Mouse (Mus musculus) intestine, embryonic 14.5 days (tissue): ENCODE results near the gene Gas2l1. TPM values are rescaled to one million over a fixed set of nuclear protein-coding genes. Genes with fewer than 3 reads are reported as not detected.
"Not testable (repeated sequence)": the region's sequence is repeated elsewhere in the genome, so short reads cannot be mapped to it uniquely, and the experiment has no call there.

Experiments
- ATAC-seq: fragments of 200-750 bp; cut with Nextera tagmentation; replicated peaks from 2 replicates; pipeline ENCODE4 v1.8.0; 2017; ENCODE audit warnings: low read depth, moderate number of reproducible peaks, moderate TSS enrichment, moderate library complexity; ENCODE audit not compliant: low FRiP score, low TSS enrichment
- DNase-seq: peaks from one replicate; pipeline ENCODE4 v3.0.0-alpha.2; 2018; ENCODE audit warnings: low spot score
- H3K27ac ChIP-seq: fragments of 300-500 bp; sonication (generic); 2 replicates; pipeline ENCODE4 v1.5.1; 2014; ENCODE audit warnings: low read depth, mild to moderate bottlenecking, control low read depth
- H3K27me3 ChIP-seq: fragments of 300-500 bp; sonication (generic); replicated peaks from 2 replicates; pipeline ENCODE4 v1.6.1; 2014; ENCODE audit warnings: low read length, control low read depth; ENCODE audit not compliant: control insufficient read depth, insufficient read depth
- H3K36me3 ChIP-seq: fragments of 300-500 bp; sonication (generic); 2 replicates; pipeline ENCODE4 v1.6.1; 2014; ENCODE audit warnings: low read length, control low read depth; ENCODE audit not compliant: control insufficient read depth, insufficient read depth
- H3K4me1 ChIP-seq: fragments of 300-500 bp; sonication (generic); replicated peaks from 2 replicates; pipeline ENCODE4 v1.6.1; 2014; ENCODE audit warnings: low read length, control low read depth, mixed read lengths; ENCODE audit not compliant: control insufficient read depth, insufficient read depth
- H3K4me2 ChIP-seq: fragments of 300-500 bp; sonication (generic); 2 replicates; pipeline ENCODE4 v1.6.1; 2014; ENCODE audit warnings: low read length
- H3K4me3 ChIP-seq: fragments of 300-500 bp; sonication (generic); 2 replicates; pipeline ENCODE4 v1.5.1; 2014; ENCODE audit warnings: low read depth, low read length, control low read depth, mixed read lengths
- H3K9ac ChIP-seq: fragments of 300-500 bp; sonication (generic); 2 replicates; pipeline ENCODE4 v1.6.1; 2014; ENCODE audit warnings: mild to moderate bottlenecking, low read length
- H3K9me3 ChIP-seq: fragments of 300-500 bp; sonication (generic); 2 replicates; pipeline ENCODE4 v1.6.1; 2016; ENCODE audit warnings: low read length, control low read depth; ENCODE audit not compliant: control insufficient read depth
- WGBS: fragments of 180-500 bp; shearing (Covaris S2); extraction: QIAGEN DNeasy Blood & Tissue Kit; methylation state at CpG from one replicate; pipeline ENCODE4 v1.1.7; 2014; 5-methylcytosine and 5-hydroxymethylcytosine counted together
- polyA plus RNA-seq: library from polyadenylated mRNA; unstranded; fragments of >200 nt; fragmentation: Nextera tagmentation; extraction: Ambion mirVana; gene quantifications from 2 replicates; pipeline ENCODE4 v1.2.1, GENCODE M21; 2014

Gene Gas2l1
- polyA plus RNA-seq, 1 experiment from 2014 or later, result 29.3 TPM

GRCm38 (mm10) chr11:5099576-5100183, 34.6 kb upstream of the Gas2l1 start:
- H3K27ac ChIP-seq, result peak overlapping the region; percentile 99
- H3K36me3 ChIP-seq, result peaks cover 14% of the 10 kb centered on the region
- peaks cover 25% of the 10 kb centered on the region for H3K4me1 ChIP-seq
- H3K27me3 ChIP-seq, result no peaks in the 10 kb centered on the region
- H3K4me3 ChIP-seq, result peak overlapping the region; percentile 99
- DNase-seq, result peak; percentile 96
- H3K9ac ChIP-seq, result peak overlapping the region; percentile 100
- peak overlapping the region; percentile 93 for H3K4me2 ChIP-seq
- no peaks in the 10 kb centered on the region for H3K9me3 ChIP-seq
- ATAC-seq, result peak; percentile 77
- WGBS, result under 1% methylated on average over 31 of the region's 31 CpGs

DNA sequence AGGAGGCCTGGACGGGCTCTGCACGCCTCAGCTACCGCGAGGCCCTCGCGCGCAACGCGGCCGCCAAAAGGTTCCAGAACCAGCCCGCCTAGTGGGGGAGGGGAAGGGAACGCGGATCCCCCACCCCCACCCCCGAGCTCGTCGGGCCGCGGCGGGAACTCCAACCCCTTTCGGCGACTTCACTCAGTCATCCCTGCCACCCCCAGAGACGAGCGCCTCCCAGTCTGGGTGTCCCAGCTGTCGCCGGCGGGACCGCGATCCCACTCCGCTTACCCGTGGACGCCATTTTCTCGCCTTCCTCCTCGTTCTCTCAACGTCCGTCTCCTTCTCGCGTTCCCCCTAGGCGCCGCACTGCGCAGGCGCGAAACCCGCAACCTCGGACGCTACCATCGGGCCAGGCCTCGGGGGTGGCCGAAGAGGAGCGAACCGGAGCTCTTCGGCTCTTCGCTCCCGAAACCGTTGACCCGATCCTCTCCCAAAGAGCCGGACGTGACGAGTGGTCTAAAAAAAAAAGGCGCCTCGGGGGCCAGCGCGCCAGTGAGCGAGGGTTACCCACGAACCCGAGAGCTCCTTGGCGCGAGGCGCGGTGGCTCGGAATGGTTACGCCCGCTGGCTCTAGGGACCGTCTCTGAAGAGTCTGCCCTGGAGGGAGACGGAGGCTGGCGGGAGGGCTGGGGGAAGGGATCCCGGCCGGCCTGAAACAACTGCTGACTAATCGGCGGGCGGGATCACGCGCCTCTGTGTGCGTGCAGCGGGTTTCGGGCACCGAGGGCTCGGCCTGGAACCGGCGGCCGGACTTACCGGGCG, 33.8 kb upstream of the Gas2l1 start, which contains the start of the genes Rhbdd3 and Ewsr1:
TSS of gene Rhbdd3 (plus strand) at position 191 of the 807 bp plus-strand sequence.
TSS of gene Ewsr1 (minus strand) at position 531 of the 807 bp plus-strand sequence.
- H3K4me2 ChIP-seq, result peak within 1 kb of the TSS; percentile 94
- peaks cover 25% of the 10 kb centered on the region for H3K4me1 ChIP-seq
- peak; percentile 92 for ATAC-seq
- peaks cover 8% of the 10 kb centered on the region; the same call in 1 of the 2 replicates for H3K36me3 ChIP-seq
- H3K4me3 ChIP-seq, result peak within 1 kb of the TSS; percentile 99
- H3K27me3 ChIP-seq, result no peaks in the 10 kb centered on the region
- peak; percentile 100 for DNase-seq
- WGBS, result under 1% methylated on average over 79 of the region's 92 CpGs
- H3K9me3 ChIP-seq, result no peaks in the 10 kb centered on the region
- peak within 1 kb of the TSS; percentile 99 for H3K27ac ChIP-seq
- H3K9ac ChIP-seq, result peak within 1 kb of the TSS; percentile 100

- Histone ChIP-seq H3K4me3 (peak overlapping the region; percentile 99), H3K9me3 (no peaks in the 10 kb centered on the region), H3K27me3 (no peaks in the 10 kb centered on the region), H3K4me1 (peaks cover 25% of the 10 kb centered on the region), H3K9ac (peak overlapping the region; percentile 100), H3K36me3 (peaks cover 8% of the 10 kb centered on the region), H3K27ac (peak overlapping the region; percentile 99), H3K4me2 (peak overlapping the region; percentile 94)
- WGBS, result under 1% methylated on average over 44 of the region's 44 CpGs
- ATAC-seq, result no peak
- DNase-seq, result peak; percentile 70
Measured at GRCm38 (mm10) chr11:5098035-5098735, 33.1 kb upstream of the Gas2l1 start.

- no peak for ATAC-seq
- 62% methylated on average over 8 of the region's 8 CpGs for WGBS
- H3K4me1 ChIP-seq, result peaks cover 25% of the 10 kb centered on the region
Measured at GRCm38 (mm10) chr11:5096480-5097020, 31.4 kb upstream of the Gas2l1 start.

DNA sequence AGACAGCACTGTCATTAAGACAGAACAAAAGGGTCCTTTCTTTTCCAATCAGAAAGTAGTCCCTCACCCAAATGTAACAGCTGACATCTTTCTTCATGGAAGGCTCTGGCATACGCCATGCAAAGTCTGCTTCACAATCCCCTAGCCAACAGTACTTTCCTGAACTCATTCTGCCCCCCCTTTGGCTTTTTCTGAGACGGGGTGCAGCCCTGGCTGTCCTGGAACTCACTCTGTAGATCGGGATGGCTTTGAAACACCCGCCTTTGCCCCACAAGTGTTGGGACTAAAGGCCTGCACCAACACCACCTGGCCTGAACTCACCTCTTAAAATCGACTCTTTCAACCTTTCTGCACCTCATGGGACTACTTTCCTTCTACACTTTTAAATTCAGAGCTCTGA, 30.8 kb upstream of the Gas2l1 start:
- no peak for ATAC-seq
- 76% methylated on average over 5 of the region's 5 CpGs for WGBS
- no peak overlapping the region for H3K4me2 ChIP-seq

More at GRCm38 (mm10) chr11:5096480-5097020, 31.4 kb upstream of the Gas2l1 start:
- Histone ChIP-seq H3K9me3 (no peaks in the 10 kb centered on the region), H3K27ac (no peak overlapping the region), H3K9ac (peak overlapping the region; percentile 5; the same call in 1 of the 2 replicates), H3K36me3 (peaks cover 23% of the 10 kb centered on the region), H3K4me2 (peak overlapping the region; percentile 94), H3K27me3 (no peaks in the 10 kb centered on the region), H3K4me3 (peak overlapping the region; percentile 99; the same call in 1 of the 2 replicates)
- no peak for DNase-seq

GRCm38 (mm10) chr11:5091706-5092105, 26.6 kb upstream of the Gas2l1 start:
- Histone ChIP-seq H3K4me3 (no peak overlapping the region), H3K9me3 (no peaks in the 10 kb centered on the region), H3K9ac (no peak overlapping the region), H3K4me1 (peaks cover 6% of the 10 kb centered on the region), H3K27me3 (no peaks in the 10 kb centered on the region), H3K27ac (no peak overlapping the region), H3K4me2 (no peak overlapping the region), H3K36me3 (peaks cover 69% of the 10 kb centered on the region)
- no peak for DNase-seq
- no peak for ATAC-seq
- WGBS, result 56% methylated on average over 2 of the region's 2 CpGs

More for the DNA sequence above, 30.8 kb upstream of the Gas2l1 start:
- Histone ChIP-seq H3K4me1 (peaks cover 22% of the 10 kb centered on the region), H3K9me3 (no peaks in the 10 kb centered on the region), H3K9ac (no peak overlapping the region), H3K27ac (no peak overlapping the region), H3K4me3 (no peak overlapping the region), H3K27me3 (no peaks in the 10 kb centered on the region), H3K36me3 (peaks cover 30% of the 10 kb centered on the region)
- DNase-seq, result no peak

DNA sequence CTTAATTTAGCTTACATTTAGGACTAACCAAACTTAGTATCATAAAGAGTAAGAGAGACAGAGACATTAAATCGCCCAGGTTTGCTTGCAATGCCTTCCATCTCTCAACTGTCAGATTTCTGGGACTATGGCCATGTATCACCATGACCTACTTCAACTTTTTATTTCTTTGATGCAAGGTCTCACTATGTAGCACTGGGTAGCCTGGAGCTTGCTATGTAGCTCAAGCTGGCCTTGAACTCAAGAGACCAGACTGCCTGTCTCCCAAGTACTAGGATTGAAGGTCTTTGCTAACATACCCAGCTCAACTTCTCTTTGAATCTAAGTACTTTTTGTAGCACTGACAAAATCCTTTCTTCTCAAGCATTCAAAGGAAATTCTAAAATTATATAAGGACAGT, 24.0 kb upstream of the Gas2l1 start:
- no peaks in the 10 kb centered on the region for H3K9me3 ChIP-seq
- WGBS, result 95% methylated on average over 1 of the region's 1 CpGs
- H3K27ac ChIP-seq, result no peak overlapping the region
- H3K36me3 ChIP-seq, result peaks cover 95% of the 10 kb centered on the region
- DNase-seq (no peak), ATAC-seq (no peak)
- no peaks in the 10 kb centered on the region; the same call in 1 of the 2 replicates for H3K4me1 ChIP-seq
- H3K9ac ChIP-seq, result no peak overlapping the region
- H3K27me3 ChIP-seq, result no peaks in the 10 kb centered on the region
- H3K4me3 ChIP-seq, result no peak overlapping the region
- H3K4me2 ChIP-seq, result no peak overlapping the region

- not testable (repeated sequence) for ATAC-seq, H3K27ac ChIP-seq, DNase-seq, H3K4me2 ChIP-seq, H3K9ac ChIP-seq, H3K9me3 ChIP-seq, H3K27me3 ChIP-seq, H3K4me1 ChIP-seq, H3K4me3 ChIP-seq
- WGBS, result 78% methylated on average over 4 of the region's 5 CpGs
- H3K36me3 ChIP-seq, result peaks cover 83% of the 10 kb centered on the region
Measured at GRCm38 (mm10) chr11:5076843-5077242, 11.7 kb upstream of the Gas2l1 start.
